Mouse (Mus musculus): ENCODE data around the gene Arhgap6. TPM values are rescaled to one million over a fixed set of nuclear protein-coding genes. Genes with fewer than 3 reads are reported as not detected.
A peak's percentile ranks its signal among the peaks of the same experiment; 100 is the strongest.

The Arhgap6 gene
- total RNA-seq, 1 experiment = 1.8 TPM

GRCm38 (mm10) chrX:169299579-169299978 lies 504.7 kb downstream of the Arhgap6 start:
- no peak for DNase-seq (ENCODE audit: low read depth, low spot score)

GRCm38 (mm10) chrX:169302271-169303045 lies 507.6 kb downstream of the Arhgap6 start:
- Histone ChIP-seq H3K36me3 (ENCODE audit: control insufficient read depth, insufficient read depth, low read length, poor library complexity, severe bottlenecking) (no peaks in the 10 kb centered on the region), H3K27ac (ENCODE audit: insufficient read depth, low read depth, low read length, poor library complexity, severe bottlenecking) (no peak overlapping the region), H3K9me3 (ENCODE audit: control insufficient read depth, insufficient read depth, low read depth, low read length) (no peaks in the 10 kb centered on the region), H3K4me3 (ENCODE audit: insufficient read depth in 1 of 2, low read depth in 1 of 2, low read length in 2 of 2, poor library complexity in 1 of 2, severe bottlenecking in 1 of 2) (peak overlapping the region; percentile 7 to 9; a peak in 1 of 4 replicates), H3K9ac (ENCODE audit: insufficient read depth, low read depth, low read length, poor library complexity, severe bottlenecking) (no peak overlapping the region), H3K4me1 (ENCODE audit: control insufficient read depth in 2 of 2, insufficient read depth in 2 of 2, low read length in 2 of 2, poor library complexity in 1 of 2) (no peaks in the 10 kb centered on the region; a peak in 1 of 4 replicates)
- in situ Hi-C loops (cut with MboI; ENCODE audit: low sequenced_read_pairs in 2 of 2, unreplicated experiment in 2 of 2) = no loop called here
- TF ChIP-seq CHD2 (IDR thresholded peaks at IDR 0.05; ENCODE audit: low read depth, low read length) (no peak), ZNF384 (IDR thresholded peaks at IDR 0.05; ENCODE audit: low read depth, low read length) (no peak), HCFC1 (IDR thresholded peaks at IDR 0.05; ENCODE audit: borderline replicate concordance, insufficient read depth, low read length) (no peak), MAFK (IDR thresholded peaks at IDR 0.05; ENCODE audit: insufficient read depth, low read depth, low read length) (no peak), ZC3H11A (IDR thresholded peaks at IDR 0.05; ENCODE audit: borderline replicate concordance, low read depth, low read length) (no peak)
- no peak for DNase-seq (ENCODE audit: low read depth, low spot score)

More at GRCm38 (mm10) chrX:169299579-169299978, 504.7 kb downstream of the Arhgap6 start:
- no peaks in the 10 kb centered on the region for H3K9me3 ChIP-seq (ENCODE audit: control insufficient read depth, insufficient read depth, low read depth, low read length)
- no peaks in the 10 kb centered on the region for H3K36me3 ChIP-seq (ENCODE audit: control insufficient read depth, insufficient read depth, low read length, poor library complexity, severe bottlenecking)
- H3K9ac ChIP-seq (ENCODE audit: insufficient read depth, low read depth, low read length, poor library complexity, severe bottlenecking) = no peak overlapping the region
- H3K4me1 ChIP-seq (ENCODE audit: control insufficient read depth in 2 of 2, insufficient read depth in 2 of 2, low read length in 2 of 2, poor library complexity in 1 of 2) = no peaks in the 10 kb centered on the region; a peak in 1 of 4 replicates
- H3K4me3 ChIP-seq (ENCODE audit: insufficient read depth in 1 of 2, low read depth in 1 of 2, low read length in 2 of 2, poor library complexity in 1 of 2, severe bottlenecking in 1 of 2) = no peak overlapping the region
- in situ Hi-C loops (cut with MboI; ENCODE audit: low sequenced_read_pairs in 2 of 2, unreplicated experiment in 2 of 2) = loop anchor here in 1 of 2 experiments (25.0 kb wide), 1 partner anchor 362 kb away; no protein-coding TSS in a partner anchor
- no peak for TF ChIP-seq CHD2 (IDR thresholded peaks at IDR 0.05; ENCODE audit: low read depth, low read length)
- no peak for TF ChIP-seq MAFK (IDR thresholded peaks at IDR 0.05; ENCODE audit: insufficient read depth, low read depth, low read length)
- TF ChIP-seq HCFC1 (IDR thresholded peaks at IDR 0.05; ENCODE audit: borderline replicate concordance, insufficient read depth, low read length) = no peak
- no peak for TF ChIP-seq ZNF384 (IDR thresholded peaks at IDR 0.05; ENCODE audit: low read depth, low read length)
- no peak for TF ChIP-seq ZC3H11A (IDR thresholded peaks at IDR 0.05; ENCODE audit: borderline replicate concordance, low read depth, low read length)
- H3K27ac ChIP-seq (ENCODE audit: insufficient read depth, low read depth, low read length, poor library complexity, severe bottlenecking) = no peak overlapping the region

GRCm38 (mm10) chrX:169303945-169304344 lies 509.0 kb downstream of the Arhgap6 start:
- Histone ChIP-seq H3K4me1 (ENCODE audit: control insufficient read depth in 2 of 2, insufficient read depth in 2 of 2, low read length in 2 of 2, poor library complexity in 1 of 2) (no peaks in the 10 kb centered on the region; a peak in 1 of 4 replicates), H3K9ac (ENCODE audit: insufficient read depth, low read depth, low read length, poor library complexity, severe bottlenecking) (no peak overlapping the region), H3K9me3 (ENCODE audit: control insufficient read depth, insufficient read depth, low read depth, low read length) (no peaks in the 10 kb centered on the region), H3K27ac (ENCODE audit: insufficient read depth, low read depth, low read length, poor library complexity, severe bottlenecking) (no peak overlapping the region), H3K4me3 (ENCODE audit: insufficient read depth in 1 of 2, low read depth in 1 of 2, low read length in 2 of 2, poor library complexity in 1 of 2, severe bottlenecking in 1 of 2) (no peak overlapping the region), H3K36me3 (ENCODE audit: control insufficient read depth, insufficient read depth, low read length, poor library complexity, severe bottlenecking) (no peaks in the 10 kb centered on the region)
- TF ChIP-seq ZC3H11A (IDR thresholded peaks at IDR 0.05; ENCODE audit: borderline replicate concordance, low read depth, low read length) (no peak), MAFK (IDR thresholded peaks at IDR 0.05; ENCODE audit: insufficient read depth, low read depth, low read length) (no peak), CHD2 (IDR thresholded peaks at IDR 0.05; ENCODE audit: low read depth, low read length) (no peak), ZNF384 (IDR thresholded peaks at IDR 0.05; ENCODE audit: low read depth, low read length) (no peak), HCFC1 (IDR thresholded peaks at IDR 0.05; ENCODE audit: borderline replicate concordance, insufficient read depth, low read length) (no peak)
- in situ Hi-C loops (cut with MboI; ENCODE audit: low sequenced_read_pairs in 2 of 2, unreplicated experiment in 2 of 2) = no loop called here
- no peak for DNase-seq (ENCODE audit: low read depth, low spot score)

DNA sequence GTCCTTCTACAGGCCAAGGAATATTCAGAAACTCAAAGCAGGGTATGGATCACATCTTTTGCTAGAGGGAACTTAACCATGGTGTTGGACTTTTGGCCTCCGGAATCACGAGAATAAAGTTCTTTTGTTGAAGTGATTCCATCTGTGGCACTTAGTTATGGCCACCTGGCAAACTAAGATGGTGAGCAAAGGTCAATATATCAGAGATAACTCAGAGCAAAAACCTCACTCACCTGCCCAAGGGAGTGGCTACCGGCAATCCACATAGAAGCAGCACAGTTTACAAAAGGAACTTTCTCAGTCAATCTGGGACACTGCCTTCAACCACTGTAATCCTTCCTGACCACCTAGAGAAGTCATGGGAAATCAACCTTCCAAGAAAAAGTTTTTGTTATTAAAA lies 513.7 kb downstream of the Arhgap6 start:
- Histone ChIP-seq H3K27ac (ENCODE audit: insufficient read depth, low read depth, low read length, poor library complexity, severe bottlenecking) (no peak overlapping the region), H3K9ac (ENCODE audit: insufficient read depth, low read depth, low read length, poor library complexity, severe bottlenecking) (no peak overlapping the region), H3K36me3 (ENCODE audit: control insufficient read depth, insufficient read depth, low read length, poor library complexity, severe bottlenecking) (no peaks in the 10 kb centered on the region), H3K9me3 (ENCODE audit: control insufficient read depth, insufficient read depth, low read depth, low read length) (no peaks in the 10 kb centered on the region), H3K4me1 (ENCODE audit: control insufficient read depth in 2 of 2, insufficient read depth in 2 of 2, low read length in 2 of 2, poor library complexity in 1 of 2) (no peaks in the 10 kb centered on the region), H3K4me3 (ENCODE audit: insufficient read depth in 1 of 2, low read depth in 1 of 2, low read length in 2 of 2, poor library complexity in 1 of 2, severe bottlenecking in 1 of 2) (no peak overlapping the region)
- in situ Hi-C loops (cut with MboI; ENCODE audit: low sequenced_read_pairs in 2 of 2, unreplicated experiment in 2 of 2) = no loop called here
- TF ChIP-seq HCFC1 (IDR thresholded peaks at IDR 0.05; ENCODE audit: borderline replicate concordance, insufficient read depth, low read length) = no peak
- TF ChIP-seq CHD2 (IDR thresholded peaks at IDR 0.05; ENCODE audit: low read depth, low read length) = no peak
- TF ChIP-seq MAFK (IDR thresholded peaks at IDR 0.05; ENCODE audit: insufficient read depth, low read depth, low read length) = no peak
- TF ChIP-seq ZNF384 (IDR thresholded peaks at IDR 0.05; ENCODE audit: low read depth, low read length) = no peak
- TF ChIP-seq ZC3H11A (IDR thresholded peaks at IDR 0.05; ENCODE audit: borderline replicate concordance, low read depth, low read length) = no peak
- DNase-seq (ENCODE audit: low read depth, low spot score) = no peak
